Mouse (Mus musculus) stomach, embryonic 16.5 days (tissue): ENCODE results near the gene Slc16a5. TPM values are rescaled to one million over a fixed set of nuclear protein-coding genes. Genes with fewer than 3 reads are reported as not detected.
A peak's percentile ranks its signal among the peaks of the same experiment; 100 is the strongest.

Experiments used
- ATAC-seq: fragments of 200-750 bp; cut with Nextera tagmentation; 2 replicates; pipeline ENCODE4 v1.8.0; 2017; ENCODE audit warnings: moderate number of reproducible peaks, moderate TSS enrichment; ENCODE audit not compliant: insufficient read depth, low FRiP score
- H3K27ac ChIP-seq: fragments of 300-500 bp; sonication (generic); 2 replicates; pipeline ENCODE4 v1.5.1; 2014; ENCODE audit warnings: low read length
- H3K27me3 ChIP-seq: fragments of 300-500 bp; sonication (generic); 2 replicates; pipeline ENCODE4 v1.6.1; 2014; ENCODE audit warnings: low read length, control low read depth, mixed read lengths; ENCODE audit not compliant: control insufficient read depth, insufficient read depth
- H3K36me3 ChIP-seq: fragments of 300-500 bp; sonication (generic); 2 replicates; pipeline ENCODE4 v1.6.1; 2014; ENCODE audit warnings: low read length; ENCODE audit not compliant: control insufficient read depth, insufficient read depth
- H3K4me1 ChIP-seq: fragments of 300-500 bp; sonication (generic); 2 replicates; pipeline ENCODE4 v1.6.1; 2014; ENCODE audit warnings: low read length, control low read depth, mixed read lengths; ENCODE audit not compliant: control insufficient read depth, insufficient read depth
- H3K4me2 ChIP-seq: fragments of 300-500 bp; sonication (generic); 2 replicates; pipeline ENCODE4 v1.6.1; 2014; ENCODE audit warnings: low read depth, low read length, mixed read lengths
- H3K4me3 ChIP-seq: fragments of 300-500 bp; sonication (generic); replicated peaks from 2 replicates; pipeline ENCODE4 v1.5.1; 2014; ENCODE audit warnings: mild to moderate bottlenecking, low read length
- H3K9ac ChIP-seq: fragments of 300-500 bp; sonication (generic); 2 replicates; pipeline ENCODE4 v1.6.1; 2014; ENCODE audit warnings: low read length
- H3K9me3 ChIP-seq: fragments of 300-500 bp; sonication (generic); replicated peaks from 2 replicates; pipeline ENCODE4 v1.6.1; 2016; ENCODE audit warnings: low read length, control low read depth; ENCODE audit not compliant: control insufficient read depth
- WGBS: fragments of 180-500 bp; shearing (Covaris S2); extraction: QIAGEN DNeasy Blood & Tissue Kit; methylation state at CpG from one replicate; pipeline ENCODE4 v1.1.7; 2014; 5-methylcytosine and 5-hydroxymethylcytosine counted together
- polyA plus RNA-seq: library from polyadenylated mRNA; unstranded; fragments of >200 nt; fragmentation: Nextera tagmentation; extraction: Ambion mirVana; gene quantifications from 2 replicates; pipeline ENCODE4 v1.2.1, GENCODE M21; 2015

Gene Slc16a5
- polyA plus RNA-seq, 1 experiment from 2014 or later, result 3.7 TPM

GRCm38 (mm10) chr11:115513271-115514237, 51.3 kb downstream of the Slc16a5 start:
- peak overlapping the region; percentile 88 for H3K27ac ChIP-seq
- peak overlapping the region; percentile 98 for H3K4me3 ChIP-seq
- ATAC-seq, result peak; percentile 65
- no peaks in the 10 kb centered on the region for H3K27me3 ChIP-seq
- WGBS, result under 1% methylated on average over 57 of the region's 57 CpGs
- peak overlapping the region; percentile 97 for H3K9ac ChIP-seq
- H3K4me2 ChIP-seq, result peak overlapping the region; percentile 91
- no peaks in the 10 kb centered on the region for H3K9me3 ChIP-seq
- H3K4me1 ChIP-seq, result peaks cover 37% of the 10 kb centered on the region
- H3K36me3 ChIP-seq, result no peaks in the 10 kb centered on the region

- no peaks in the 10 kb centered on the region for H3K36me3 ChIP-seq
- H3K27me3 ChIP-seq, result no peaks in the 10 kb centered on the region
- H3K9me3 ChIP-seq, result no peaks in the 10 kb centered on the region
- under 1% methylated on average over 24 of the region's 24 CpGs for WGBS
- peak within 1 kb of the TSS; percentile 91 for H3K4me2 ChIP-seq
- peak within 1 kb of the TSS; percentile 88 for H3K27ac ChIP-seq
- peak within 1 kb of the TSS; percentile 97 for H3K9ac ChIP-seq
- H3K4me3 ChIP-seq, result peak within 1 kb of the TSS; percentile 98
- peak; percentile 98 for ATAC-seq
- H3K4me1 ChIP-seq, result peaks cover 33% of the 10 kb centered on the region
These were observed 52.0 kb downstream of the Slc16a5 start, which contains the start of gene Jpt1 for GRCm38 (mm10) chr11:115514238-115514663. Gene Jpt1, minus strand, starts transcription at chr11:115514387.

DNA sequence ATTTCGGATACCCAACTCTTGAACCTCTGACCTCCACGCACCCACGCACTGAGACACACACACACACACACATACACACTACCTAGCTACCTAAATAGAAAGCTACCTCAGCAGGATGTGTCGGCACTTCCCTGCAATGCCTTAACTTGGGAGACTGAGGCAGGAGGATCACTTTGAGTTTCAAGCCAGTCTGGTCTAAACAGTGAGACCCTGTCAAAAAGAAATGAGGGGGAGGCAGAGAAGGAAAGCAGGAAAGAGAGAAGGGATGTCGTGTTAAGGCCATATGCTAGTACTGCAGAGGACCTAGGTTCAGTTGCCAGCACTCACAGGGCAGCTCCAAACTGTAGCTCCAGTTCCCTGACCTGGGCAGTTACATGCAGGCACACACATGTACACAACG, 52.7 kb downstream of the Slc16a5 start:
- Histone ChIP-seq H3K27me3 (no peaks in the 10 kb centered on the region), H3K4me3 (no peak overlapping the region), H3K9ac (no peak overlapping the region), H3K36me3 (no peaks in the 10 kb centered on the region), H3K4me1 (peaks cover 29% of the 10 kb centered on the region), H3K4me2 (no peak overlapping the region), H3K9me3 (no peaks in the 10 kb centered on the region), H3K27ac (no peak overlapping the region)
- ATAC-seq, result no peak
- whole genome bisulfite sequencing, result 67% methylated on average over 6 of the region's 6 CpGs

- H3K9me3 ChIP-seq, result no peaks in the 10 kb centered on the region
- ATAC-seq, result no peak
- 75% methylated on average over 5 of the region's 5 CpGs for WGBS
- no peak overlapping the region for H3K9ac ChIP-seq
- no peak overlapping the region for H3K4me3 ChIP-seq
- peaks cover 10% of the 10 kb centered on the region for H3K4me1 ChIP-seq
- no peak overlapping the region for H3K27ac ChIP-seq
- H3K4me2 ChIP-seq, result no peak overlapping the region
- H3K27me3 ChIP-seq, result no peaks in the 10 kb centered on the region
- no peaks in the 10 kb centered on the region for H3K36me3 ChIP-seq
These were observed 54.7 kb downstream of the Slc16a5 start for GRCm38 (mm10) chr11:115516942-115517341.

GRCm38 (mm10) chr11:115518693-115519092, 56.4 kb downstream of the Slc16a5 start:
- no peak overlapping the region for H3K9ac ChIP-seq
- no peaks in the 10 kb centered on the region for H3K4me1 ChIP-seq
- 0 out of 2 replicates have a peak, but pooled peaks cover 4% of the 10 kb centered on the region for H3K36me3 ChIP-seq
- H3K9me3 ChIP-seq, result no peaks in the 10 kb centered on the region
- 65% methylated on average over 9 of the region's 9 CpGs for WGBS
- H3K4me3 ChIP-seq, result no peak overlapping the region
- H3K27ac ChIP-seq, result no peak overlapping the region
- H3K27me3 ChIP-seq, result no peaks in the 10 kb centered on the region
- ATAC-seq, result no peak
- no peak overlapping the region for H3K4me2 ChIP-seq

DNA sequence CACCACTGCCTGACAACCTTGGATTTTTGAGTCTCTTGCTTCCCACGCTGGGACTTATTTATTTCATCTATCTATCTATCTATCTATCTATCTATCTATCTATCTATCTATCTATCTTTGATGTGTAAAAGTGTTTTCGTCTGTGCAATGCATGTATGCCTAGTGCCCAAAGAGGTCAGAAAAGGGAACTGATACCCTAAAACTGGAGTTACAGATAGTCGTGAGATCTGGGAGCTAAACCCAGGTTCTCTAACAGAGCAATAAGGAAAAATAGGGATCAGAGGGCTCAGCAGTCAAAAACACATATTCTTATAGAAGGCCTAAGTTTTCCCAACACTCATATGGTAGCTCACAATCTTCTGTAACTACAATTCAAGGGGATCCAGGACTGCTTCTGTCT, 57.3 kb downstream of the Slc16a5 start:
- H3K27me3 ChIP-seq, result no peaks in the 10 kb centered on the region
- H3K9ac ChIP-seq, result no peak overlapping the region
- H3K4me2 ChIP-seq, result no peak overlapping the region
- no peak overlapping the region for H3K27ac ChIP-seq
- H3K4me1 ChIP-seq, result no peaks in the 10 kb centered on the region
- H3K9me3 ChIP-seq, result no peaks in the 10 kb centered on the region
- H3K36me3 ChIP-seq, result 0 out of 2 replicates have a peak, but pooled peaks cover 8% of the 10 kb centered on the region
- no peak overlapping the region for H3K4me3 ChIP-seq
- no peak for ATAC-seq
- WGBS, result 80% methylated on average over 3 of the region's 3 CpGs

GRCm38 (mm10) chr11:115520218-115520617, 57.9 kb downstream of the Slc16a5 start:
- no peak for ATAC-seq
- Histone ChIP-seq H3K27me3 (no peaks in the 10 kb centered on the region), H3K9ac (no peak overlapping the region), H3K4me3 (no peak overlapping the region), H3K27ac (no peak overlapping the region), H3K36me3 (0 out of 2 replicates have a peak, but pooled peaks cover 8% of the 10 kb centered on the region), H3K4me2 (no peak overlapping the region), H3K9me3 (no peaks in the 10 kb centered on the region), H3K4me1 (no peaks in the 10 kb centered on the region)
- WGBS, result 77% methylated on average over 2 of the region's 2 CpGs

DNA sequence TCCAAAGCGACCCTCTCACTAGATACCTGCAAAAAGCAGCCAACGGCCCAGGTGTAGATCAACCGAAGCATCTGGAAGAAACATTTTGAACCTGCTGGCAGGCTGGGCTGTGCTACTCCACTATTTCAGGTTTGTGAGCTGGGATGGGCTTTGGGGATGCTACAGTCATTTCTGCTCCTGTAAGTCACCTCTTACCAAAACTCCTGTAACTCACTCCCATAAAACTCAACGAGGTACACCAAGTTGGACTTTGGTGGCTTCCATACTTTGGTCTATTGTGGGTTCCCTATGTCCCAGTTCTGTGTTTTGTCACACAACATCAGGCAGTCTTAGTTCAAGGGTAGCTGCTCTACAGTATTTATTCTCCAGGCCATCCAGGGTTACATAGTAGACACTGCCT, 58.8 kb downstream of the Slc16a5 start:
- H3K36me3 ChIP-seq, result peaks cover 15% of the 10 kb centered on the region; the same call in 1 of the 2 replicates
- H3K9ac ChIP-seq, result no peak overlapping the region
- H3K4me1 ChIP-seq, result no peaks in the 10 kb centered on the region
- H3K27ac ChIP-seq, result no peak overlapping the region
- WGBS, result 84% methylated on average over 4 of the region's 4 CpGs
- ATAC-seq, result no peak
- no peak overlapping the region for H3K4me2 ChIP-seq
- H3K27me3 ChIP-seq, result no peaks in the 10 kb centered on the region
- no peak overlapping the region for H3K4me3 ChIP-seq
- no peaks in the 10 kb centered on the region for H3K9me3 ChIP-seq

GRCm38 (mm10) chr11:115522238-115522637, 60.0 kb downstream of the Slc16a5 start:
- H3K4me1 ChIP-seq, result no peaks in the 10 kb centered on the region
- H3K4me3 ChIP-seq, result no peak overlapping the region
- no peak for ATAC-seq
- H3K27me3 ChIP-seq, result no peaks in the 10 kb centered on the region
- H3K9ac ChIP-seq, result no peak overlapping the region
- no peak overlapping the region for H3K4me2 ChIP-seq
- H3K9me3 ChIP-seq, result no peaks in the 10 kb centered on the region
- H3K36me3 ChIP-seq, result peaks cover 21% of the 10 kb centered on the region
- no peak overlapping the region for H3K27ac ChIP-seq
- WGBS, result 87% methylated on average over 2 of the region's 2 CpGs
